Mouse (Mus musculus) macrophage (primary cell): ENCODE data around the gene Hc. TPM values are rescaled to one million over a fixed set of nuclear protein-coding genes. Genes with fewer than 3 reads are reported as not detected.

ENCODE experiments used
- H3K27ac ChIP-seq: fragments of 350-480 bp; formaldehyde crosslinking; 2 replicates; pipeline ENCODE4 v1.9.0; 2021
- H3K36me3 ChIP-seq: fragments of 350-480 bp; formaldehyde crosslinking; 2 replicates; pipeline ENCODE4 v1.9.0; 2021; ENCODE audit errors: inconsistent target
- H3K4me3 ChIP-seq: fragments of 350-480 bp; formaldehyde crosslinking; 2 replicates; pipeline ENCODE4 v1.9.0; 2021; ENCODE audit errors: inconsistent target
- H3K79me2 ChIP-seq: fragments of 350-480 bp; formaldehyde crosslinking; 2 replicates; pipeline ENCODE4 v1.9.0; 2021; ENCODE audit errors: inconsistent target
- WGBS: methylation state at CpG from one replicate; pipeline ENCODE4 v1.1.7; 2026; ENCODE audit warnings: inconsistent platforms; ENCODE audit not compliant: missing documents; 5-methylcytosine and 5-hydroxymethylcytosine counted together
- polyA plus RNA-seq: library from polyadenylated mRNA; stranded (reverse); fragments of 250-400 nt; gene quantifications from 3 replicates; pipeline ENCODE4 v1.2.4, GENCODE M21; 2018; ENCODE audit warnings: inconsistent platforms
- total RNA-seq, 78 experiments: library from RNA; depleted of rRNA; stranded (reverse); fragments of 250-400 nt; gene quantifications; 1 replicate in 9 of 78; 2 replicates in 24 of 78; 3 replicates in 43 of 78; 4 replicates in 2 of 78; pipeline ENCODE4 v1.2.4; 2018; ENCODE audit warnings: inconsistent platforms in 56 of 78

Gene Hc
- not detected for total RNA-seq (2018; cell fraction: chromatin; rRNA removed)
- total RNA-seq (2018; cell fraction: cytosol; rRNA removed): under 1 TPM in 1 of 26 experiments, not detected in 25; under 0.01 TPM
- total RNA-seq (2018; cell fraction: nucleus; rRNA removed): under 1 TPM in 1 of 26 experiments, not detected in 25; 0.31 TPM
- not detected in 3 replicates for polyA plus RNA-seq

GRCm38 (mm10) chr2:35061338-35061737 lies at the start of gene Hc:
TSS of gene Hc (minus strand) at chr2:35061438.
- H3K4me3 ChIP-seq: no peak within 1 kb of the TSS
- 89% methylated on average over 5 of the region's 5 CpGs for WGBS
- no peak within 1 kb of the TSS for H3K27ac ChIP-seq
- no peaks in the 10 kb centered on the region for H3K79me2 ChIP-seq
- no peaks in the 10 kb centered on the region for H3K36me3 ChIP-seq

GRCm38 (mm10) chr2:35110521-35110920 lies 49.3 kb upstream of the Hc start:
- 7% methylated on average over 2 of the region's 2 CpGs for WGBS

GRCm38 (mm10) chr2:35109924-35110304 lies 48.7 kb upstream of the Hc start:
- under 1% methylated on average over 13 of the region's 13 CpGs for WGBS
- Histone ChIP-seq H3K79me2 (peaks cover 24% of the 10 kb centered on the region), H3K27ac (peak overlapping the region; percentile 66), H3K36me3 (peaks cover 7% of the 10 kb centered on the region), H3K4me3 (peak overlapping the region; percentile 70)

More at GRCm38 (mm10) chr2:35110521-35110920, 49.3 kb upstream of the Hc start:
- H3K4me3 ChIP-seq: peak overlapping the region; percentile 70
- H3K27ac ChIP-seq: peak overlapping the region; percentile 66
- H3K79me2 ChIP-seq: peaks cover 24% of the 10 kb centered on the region
- H3K36me3 ChIP-seq: peaks cover 13% of the 10 kb centered on the region

GRCm38 (mm10) chr2:35109141-35109923 lies 48.1 kb upstream of the Hc start, which contains the start of gene Cntrl:
TSS of gene Cntrl (plus strand) at chr2:35109492.
- peak within 1 kb of the TSS; percentile 70 for H3K4me3 ChIP-seq
- under 1% methylated on average over 54 of the region's 62 CpGs for WGBS
- H3K27ac ChIP-seq: peak within 1 kb of the TSS; percentile 66
- H3K36me3 ChIP-seq: peaks cover 2% of the 10 kb centered on the region; the same call in 1 of the 2 replicates
- H3K79me2 ChIP-seq: peaks cover 24% of the 10 kb centered on the region

GRCm38 (mm10) chr2:35108712-35109111 lies 47.5 kb upstream of the Hc start:
- peak overlapping the region; percentile 70 for H3K4me3 ChIP-seq
- WGBS: 6% methylated on average over 3 of the region's 3 CpGs
- H3K79me2 ChIP-seq: peaks cover 24% of the 10 kb centered on the region

GRCm38 (mm10) chr2:35107984-35108635 lies 46.9 kb upstream of the Hc start:
- WGBS: 21% methylated on average over 5 of the region's 5 CpGs
- H3K36me3 ChIP-seq: no peaks in the 10 kb centered on the region
- peaks cover 24% of the 10 kb centered on the region for H3K79me2 ChIP-seq
- H3K4me3 ChIP-seq: no peak overlapping the region
- H3K27ac ChIP-seq: no peak overlapping the region

More at GRCm38 (mm10) chr2:35108712-35109111, 47.5 kb upstream of the Hc start:
- peak overlapping the region; percentile 66 for H3K27ac ChIP-seq
- H3K36me3 ChIP-seq: no peaks in the 10 kb centered on the region

- Histone ChIP-seq H3K79me2 (no peaks in the 10 kb centered on the region), H3K36me3 (no peaks in the 10 kb centered on the region), H3K4me3 (no peak overlapping the region), H3K27ac (no peak overlapping the region)
- WGBS: 71% methylated on average over 3 of the region's 3 CpGs
These were observed 43.6 kb upstream of the Hc start for GRCm38 (mm10) chr2:35104843-35105242.

GRCm38 (mm10) chr2:35103558-35103957 lies 42.3 kb upstream of the Hc start:
- H3K27ac ChIP-seq: no peak overlapping the region

GRCm38 (mm10) chr2:35102777-35103176 lies 41.5 kb upstream of the Hc start:
- Histone ChIP-seq H3K27ac (no peak overlapping the region), H3K79me2 (no peaks in the 10 kb centered on the region), H3K4me3 (no peak overlapping the region), H3K36me3 (no peaks in the 10 kb centered on the region)

More at GRCm38 (mm10) chr2:35103558-35103957, 42.3 kb upstream of the Hc start:
- Histone ChIP-seq H3K79me2 (no peaks in the 10 kb centered on the region), H3K4me3 (no peak overlapping the region), H3K36me3 (no peaks in the 10 kb centered on the region)
- 99% methylated on average over 5 of the region's 5 CpGs for WGBS

GRCm38 (mm10) chr2:35101443-35101842 lies 40.2 kb upstream of the Hc start, which contains the start of gene AI182371:
TSS of gene AI182371 (minus strand) at chr2:35101543.
- Histone ChIP-seq H3K4me3 (no peak within 1 kb of the TSS), H3K27ac (no peak within 1 kb of the TSS)
- WGBS: 90% methylated on average over 3 of the region's 3 CpGs

GRCm38 (mm10) chr2:35100529-35100928 lies 39.3 kb upstream of the Hc start:
- Histone ChIP-seq H3K4me3 (no peak overlapping the region), H3K27ac (no peak overlapping the region)

More at GRCm38 (mm10) chr2:35101443-35101842, 40.2 kb upstream of the Hc start, which contains the start of gene AI182371:
- Histone ChIP-seq H3K36me3 (no peaks in the 10 kb centered on the region), H3K79me2 (no peaks in the 10 kb centered on the region)

GRCm38 (mm10) chr2:35087418-35087817 lies 26.2 kb upstream of the Hc start:
- Histone ChIP-seq H3K4me3 (no peak overlapping the region), H3K79me2 (no peaks in the 10 kb centered on the region), H3K27ac (no peak overlapping the region), H3K36me3 (no peaks in the 10 kb centered on the region)
- 79% methylated on average over 4 of the region's 4 CpGs for WGBS

More at GRCm38 (mm10) chr2:35100529-35100928, 39.3 kb upstream of the Hc start:
- Histone ChIP-seq H3K79me2 (no peaks in the 10 kb centered on the region), H3K36me3 (no peaks in the 10 kb centered on the region)
- 88% methylated on average over 6 of the region's 6 CpGs for WGBS

- WGBS: 88% methylated on average over 6 of the region's 6 CpGs
These were observed 17.9 kb upstream of the Hc start for GRCm38 (mm10) chr2:35079166-35079565.

GRCm38 (mm10) chr2:35074328-35074727 lies 13.1 kb upstream of the Hc start:
- 92% methylated on average over 3 of the region's 3 CpGs for WGBS
- Histone ChIP-seq H3K4me3 (no peak overlapping the region), H3K79me2 (no peaks in the 10 kb centered on the region), H3K36me3 (no peaks in the 10 kb centered on the region), H3K27ac (no peak overlapping the region)

More at GRCm38 (mm10) chr2:35079166-35079565, 17.9 kb upstream of the Hc start:
- Histone ChIP-seq H3K36me3 (no peaks in the 10 kb centered on the region), H3K27ac (no peak overlapping the region), H3K79me2 (no peaks in the 10 kb centered on the region), H3K4me3 (no peak overlapping the region)
